Mouse (Mus musculus) lung, postnatal 10 days (tissue): ENCODE measurements around the gene Bbc3.
A peak's percentile ranks its signal among the peaks of the same experiment; 100 is the strongest.
"Not testable (repeated sequence)": the region's sequence is repeated elsewhere in the genome, so short reads cannot be mapped to it uniquely, and the experiment has no call there.

ENCODE experiments used
- DNase-seq: peaks from one replicate; pipeline ENCODE4 v3.0.0; 2021

The Bbc3 gene

GRCm38 (mm10) chr7:16308093-16308492 is at the start of gene Bbc3:
Bbc3 (plus strand) TSS chr7:16308393.
- DNase-seq: not testable (repeated sequence)

DNA sequence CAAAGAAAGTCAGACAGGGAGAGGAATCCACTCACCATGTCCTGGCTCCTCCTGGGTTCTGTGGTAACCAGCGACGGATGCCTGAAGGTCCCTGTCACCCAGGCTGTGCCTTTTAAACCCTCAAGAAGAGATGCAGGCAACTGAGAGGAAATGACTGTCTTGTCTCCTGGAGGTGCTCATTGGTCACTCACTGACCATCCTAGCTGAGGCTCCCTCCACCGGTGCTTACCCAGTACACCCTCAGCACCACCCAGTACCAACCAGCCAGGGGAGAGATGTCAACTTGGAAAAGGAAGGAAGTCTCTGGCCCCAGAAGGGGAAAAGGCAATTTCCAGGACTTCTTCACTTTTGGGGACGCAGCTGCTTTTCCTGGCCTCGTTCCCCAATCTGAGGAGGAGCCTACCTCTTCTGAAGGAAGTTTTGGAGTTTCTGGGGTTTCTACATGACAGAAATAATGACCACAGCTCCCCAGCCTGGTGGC is 49.0 kb upstream of the Bbc3 start, which contains the start of gene C5ar1:
Gene C5ar1 (minus strand): TSS at position 431 of the 481 bp plus-strand sequence.
- no peak for DNase-seq

DNA sequence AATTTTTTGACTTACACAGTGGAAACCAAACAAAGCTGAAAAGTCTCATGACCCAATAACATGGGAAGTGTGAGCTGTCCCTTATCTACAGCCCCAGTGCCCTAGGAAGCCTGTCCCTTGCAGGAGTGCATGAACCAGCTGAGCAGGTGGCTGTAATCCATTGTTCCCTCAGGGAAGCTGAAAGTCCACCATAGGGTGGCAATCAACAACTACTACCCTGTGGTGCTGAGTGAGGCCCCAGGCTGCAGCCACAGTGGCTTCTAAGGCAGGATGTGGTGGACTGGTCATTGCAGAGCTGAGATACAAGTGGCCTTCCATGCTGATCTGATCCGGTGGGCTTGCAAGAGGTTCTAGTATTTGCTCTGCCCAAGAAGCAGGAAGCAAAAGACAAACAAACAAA is 47.1 kb upstream of the Bbc3 start:
- no peak for DNase-seq

- peak; percentile 90 for DNase-seq
These were observed 45.0 kb upstream of the Bbc3 start for GRCm38 (mm10) chr7:16263015-16263787.

DNA sequence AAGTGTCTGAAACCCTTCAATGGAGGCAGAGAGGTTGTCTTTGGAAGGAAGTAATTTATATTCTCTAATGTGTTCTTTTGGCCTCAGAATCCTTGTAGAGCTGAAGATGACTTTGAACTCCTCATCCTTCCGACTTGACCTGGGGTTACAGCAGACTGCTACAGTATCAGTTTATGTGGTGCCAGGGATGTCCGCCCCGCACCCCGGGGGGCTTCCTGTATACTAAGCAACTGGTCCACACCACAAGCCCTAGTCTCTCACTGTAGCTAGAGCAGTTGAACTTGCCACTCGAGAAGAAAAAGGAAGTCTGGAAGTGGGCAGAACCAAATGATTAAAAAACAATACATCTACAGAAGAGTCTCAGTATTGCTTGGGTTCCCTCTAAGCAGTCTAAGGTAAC is 44.4 kb upstream of the Bbc3 start:
- no peak for DNase-seq

- no peak for DNase-seq
These were observed 42.3 kb upstream of the Bbc3 start for GRCm38 (mm10) chr7:16265856-16266255.

- not testable (repeated sequence) for DNase-seq
These were observed 41.6 kb upstream of the Bbc3 start for GRCm38 (mm10) chr7:16266593-16266992.

DNA sequence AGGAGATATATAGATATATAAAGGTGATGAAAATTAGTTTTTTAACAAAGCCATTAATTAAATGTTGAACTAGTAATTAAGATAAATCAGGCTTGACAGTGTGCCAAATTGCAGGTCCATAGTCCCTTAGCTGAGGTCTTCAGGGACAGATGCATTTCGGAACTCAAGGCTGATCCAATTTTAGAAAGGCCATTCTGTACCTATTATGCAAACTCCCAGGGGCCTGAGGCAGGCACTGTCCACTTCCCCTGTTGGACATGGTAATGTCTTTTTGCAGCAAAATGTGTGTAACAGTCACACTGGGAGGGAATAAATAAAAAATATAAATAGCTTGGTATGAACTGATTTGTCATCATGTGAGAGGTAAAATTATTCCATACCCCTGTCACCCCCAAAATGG is 37.1 kb upstream of the Bbc3 start:
- DNase-seq: no peak

GRCm38 (mm10) chr7:16272681-16273080 is 35.5 kb upstream of the Bbc3 start:
- DNase-seq: peak; percentile 81

GRCm38 (mm10) chr7:16273081-16273765 is 35.0 kb upstream of the Bbc3 start, which contains the start of gene Inafm1:
Inafm1 (minus strand) TSS chr7:16273617.
- peak; percentile 95 for DNase-seq

- peak; percentile 76 for DNase-seq
These were observed 34.4 kb upstream of the Bbc3 start for GRCm38 (mm10) chr7:16273766-16274140.

DNA sequence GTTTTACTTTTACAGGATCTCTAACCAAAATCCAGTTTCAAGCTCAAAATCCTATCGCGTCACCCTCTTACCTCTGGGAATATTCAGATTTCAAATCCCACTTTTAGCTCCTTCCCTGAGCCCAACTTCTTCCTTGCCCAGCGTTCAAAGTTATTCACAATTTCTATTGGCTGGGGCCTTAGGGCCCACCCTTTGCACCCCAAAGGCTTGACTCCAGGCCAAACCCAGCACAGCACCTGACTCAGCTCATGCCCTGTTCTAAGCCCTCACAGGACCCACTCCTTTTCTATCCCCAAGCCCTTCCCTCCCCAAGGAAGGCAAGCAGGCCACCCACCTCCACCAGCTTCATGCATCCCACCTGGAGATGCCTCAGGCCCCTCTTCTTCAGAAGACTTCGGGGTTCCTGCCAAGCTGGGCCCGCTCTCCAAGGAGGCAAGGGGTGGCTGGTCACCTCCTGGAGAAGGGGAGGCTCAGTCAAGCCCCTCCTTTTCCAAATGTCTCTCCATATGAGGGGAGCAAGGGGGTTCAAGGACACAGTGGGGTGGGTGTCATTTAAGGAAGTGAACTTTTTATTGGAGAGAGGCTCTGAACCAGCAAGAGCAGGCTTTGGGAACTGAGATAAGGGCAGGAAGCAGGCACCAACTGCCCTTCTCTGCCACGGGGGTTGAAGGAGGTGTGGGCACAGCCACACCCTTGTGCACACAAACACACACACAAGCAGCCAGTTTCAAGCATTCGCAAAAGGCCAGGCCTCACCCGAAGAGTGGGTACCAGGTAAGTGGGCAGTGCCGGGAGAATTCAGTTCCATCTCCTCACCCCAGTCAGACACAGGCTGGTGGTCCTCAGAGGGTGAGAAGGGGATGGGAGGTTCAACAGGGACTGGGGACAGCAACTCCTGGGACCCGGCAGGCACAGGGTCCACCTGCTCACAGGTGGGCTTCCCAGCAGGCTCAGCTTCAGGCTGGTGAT is 33.0 kb upstream of the Bbc3 start:
- no peak for DNase-seq

GRCm38 (mm10) chr7:16280721-16281120 is 27.5 kb upstream of the Bbc3 start:
- no peak for DNase-seq

DNA sequence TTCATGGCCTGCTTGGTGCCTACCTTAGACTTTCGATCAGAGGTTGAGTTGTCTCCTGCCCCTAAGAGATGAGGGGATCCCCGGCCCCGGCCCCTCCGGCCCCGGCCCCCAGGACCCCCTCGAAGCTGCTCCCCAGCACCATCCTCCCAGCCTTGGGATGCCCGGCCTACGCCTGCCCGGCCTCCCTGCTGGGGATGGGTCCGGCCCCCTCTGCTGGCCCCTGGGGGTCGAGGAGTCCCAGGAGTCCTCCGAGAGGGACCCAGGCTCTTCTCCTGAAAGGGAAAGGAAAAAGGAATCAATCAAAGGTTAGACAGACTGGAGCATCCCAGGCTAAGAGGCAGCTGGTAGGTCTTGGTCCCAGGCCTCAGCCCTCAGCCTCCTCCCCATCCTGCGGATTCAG is 25.9 kb upstream of the Bbc3 start:
- no peak for DNase-seq

DNA sequence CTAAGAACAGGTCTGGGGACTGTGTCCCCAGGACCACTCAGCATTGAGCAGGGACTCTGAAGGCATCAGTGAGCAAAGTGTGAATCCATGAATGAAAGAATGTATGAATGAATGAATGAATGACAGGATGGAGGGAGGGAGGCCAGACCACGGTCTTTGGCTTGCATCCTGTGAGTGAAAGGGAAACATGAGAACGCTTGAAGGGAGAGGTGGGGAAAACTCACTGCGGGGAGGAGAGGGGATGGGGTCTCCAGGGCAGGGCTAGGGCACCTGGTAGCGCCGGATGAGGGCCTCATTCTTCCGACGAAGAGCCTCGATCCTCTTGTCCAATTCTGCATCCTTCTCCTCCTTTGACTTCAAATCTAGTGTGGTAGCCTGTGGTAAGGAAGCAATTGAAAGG is 24.2 kb upstream of the Bbc3 start:
- no peak for DNase-seq

- DNase-seq: no peak
These were observed 23.3 kb upstream of the Bbc3 start for GRCm38 (mm10) chr7:16284904-16285303.

DNA sequence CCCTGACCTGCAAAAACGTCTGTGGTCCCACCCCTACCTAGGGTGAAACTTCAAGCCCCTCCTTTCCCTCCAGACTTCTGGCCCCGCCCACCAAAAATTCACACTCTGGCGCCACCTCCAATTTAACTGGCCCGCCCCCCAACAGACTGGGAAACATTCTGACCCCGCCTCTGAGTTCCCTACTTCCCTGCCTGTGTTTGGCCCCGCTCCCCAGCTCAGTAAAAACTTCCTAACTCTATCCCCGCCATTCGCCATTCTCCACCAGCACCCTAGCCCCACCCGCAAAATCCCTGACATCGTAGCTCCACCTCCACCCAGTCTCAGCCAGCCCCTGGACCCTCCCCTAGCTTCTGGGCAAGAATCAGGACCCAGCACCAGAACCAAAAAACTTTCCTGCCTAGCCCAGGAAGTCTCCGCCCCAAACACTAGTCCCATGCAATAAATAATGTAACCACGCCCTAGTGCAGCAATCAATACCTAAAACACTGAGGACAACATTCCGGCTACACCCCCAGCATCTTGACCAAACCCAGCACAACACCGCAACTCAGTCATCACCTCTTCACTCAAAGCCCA is 22.7 kb upstream of the Bbc3 start:
- DNase-seq: peak; percentile 94

DNA sequence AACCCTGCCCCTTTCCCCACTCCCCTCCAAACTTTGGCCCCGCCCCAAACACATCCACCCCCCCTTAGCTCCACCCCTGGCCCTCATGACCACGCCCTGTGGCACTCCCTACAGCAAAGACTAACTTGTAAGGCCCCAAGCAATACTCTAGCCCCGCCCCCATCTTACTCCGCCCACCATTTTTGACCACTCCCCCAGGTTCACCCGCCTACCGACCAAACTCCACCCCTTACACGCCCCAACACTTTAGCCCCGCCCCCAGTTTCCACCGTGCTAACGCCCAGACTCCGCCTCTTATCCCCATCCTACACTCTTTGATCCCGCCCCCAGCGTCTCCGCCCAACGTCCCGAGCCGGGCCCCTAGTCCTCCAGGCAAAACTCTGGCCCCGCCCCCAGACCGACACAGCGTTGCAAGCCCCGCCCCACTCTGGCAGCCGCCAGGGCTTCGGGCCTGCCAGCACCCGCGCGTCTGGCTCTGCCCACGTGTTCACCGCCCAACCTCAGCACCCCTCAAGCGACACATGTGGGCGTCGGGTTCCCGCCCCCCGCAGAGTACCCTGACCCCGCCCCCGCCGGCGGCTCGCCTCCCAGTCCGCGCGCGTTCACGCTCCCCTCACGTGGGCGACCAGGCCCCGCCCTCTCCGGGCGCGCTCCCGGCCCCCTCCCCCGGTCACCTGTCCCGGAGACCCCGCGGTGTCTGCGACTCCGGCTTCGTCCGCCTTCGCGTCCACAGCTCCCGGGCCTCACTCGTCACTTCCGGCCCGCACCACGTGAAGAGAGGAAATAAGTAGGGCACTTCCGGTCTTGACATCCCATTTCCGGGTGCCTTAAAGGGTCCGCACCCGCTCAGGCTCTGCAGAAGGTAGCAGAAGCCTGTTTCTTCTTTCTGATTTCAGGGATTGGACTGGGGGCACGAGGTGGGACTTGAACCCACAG is 21.9 kb upstream of the Bbc3 start, which contains the start of gene Ccdc9:
Gene Ccdc9 (minus strand): TSS at position 770 of the 936 bp plus-strand sequence.
- peak; percentile 100 for DNase-seq

DNA sequence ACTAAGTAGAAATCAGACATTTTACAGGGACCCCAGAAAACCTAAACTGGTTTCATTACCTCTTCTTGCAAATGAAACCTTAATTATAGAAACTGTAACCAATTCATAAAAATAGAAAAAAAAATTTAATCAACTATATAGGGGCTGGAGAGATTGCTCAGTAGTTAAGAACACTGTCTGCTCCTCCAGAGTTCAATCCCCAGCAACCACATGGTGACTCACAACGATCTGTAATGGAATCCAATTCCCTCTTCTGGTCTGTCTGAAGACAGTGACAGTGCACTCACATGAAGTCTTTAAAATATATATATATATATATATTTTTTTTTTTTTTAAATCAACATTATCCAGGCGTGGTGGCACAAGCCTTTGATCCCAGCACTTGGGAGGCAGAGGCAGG is 21.2 kb upstream of the Bbc3 start:
- DNase-seq: no peak

DNA sequence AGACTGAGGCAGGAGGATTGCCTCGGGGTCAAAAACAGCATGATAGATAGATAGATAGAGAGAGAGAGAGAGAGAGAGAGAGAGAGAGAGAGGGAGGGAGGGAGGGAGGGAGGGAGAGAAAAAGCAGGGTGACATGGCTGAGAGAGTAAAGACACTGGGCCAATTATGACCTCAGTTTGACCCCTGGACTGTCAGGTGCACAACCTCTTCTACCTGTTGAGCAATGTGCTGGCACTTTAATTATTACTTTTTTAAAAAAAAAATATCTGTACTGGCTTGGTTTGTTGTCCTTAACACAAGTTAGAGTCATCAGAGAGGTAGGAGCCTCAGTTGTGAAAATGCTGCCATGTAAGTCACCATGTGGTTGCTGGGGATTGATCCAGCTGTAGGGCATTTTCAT is 20.4 kb upstream of the Bbc3 start:
- DNase-seq: no peak

- DNase-seq: peak; percentile 76
These were observed 13.8 kb upstream of the Bbc3 start for GRCm38 (mm10) chr7:16294346-16294745.
